Mouse (Mus musculus) left cerebral cortex, postnatal 36 days (tissue): ENCODE results near the gene Elavl1. TPM values are rescaled to one million over a fixed set of nuclear protein-coding genes. Genes with fewer than 3 reads are reported as not detected.

Experiments used
- DNase-seq, 2 experiments: peaks; one replicate each; pipeline ENCODE4 v3.0.0; 2021 to 2022; ENCODE audit warnings: low spot score in 2 of 2, mixed read lengths in 1 of 2
- intact Hi-C: fragments of 180-260 bp; cut with DNase I; formaldehyde crosslinking; loops from one replicate; pipeline ENCODE4 v1.15.1; 2025
- total RNA-seq, 2 experiments: library from RNA; stranded (reverse); gene quantifications; 2 replicates each; pipeline ENCODE4 v1.2.3; 2021

Gene Elavl1
- total RNA-seq, 2 experiments from 2014 or later, result 67.1 to 79.3 TPM

GRCm38 (mm10) chr8:4245061-4245460 is 80.2 kb downstream of the Elavl1 start:
- intact Hi-C loops, result no loop called here
- no peak for DNase-seq

- intact Hi-C loops, result loop anchor here (2.0 to 5.0 kb wide), 3 partner anchors 13 to 88 kb away; partner anchors contain the start of genes Ccl25, Elavl1, Prr36 and Snapc2
- peak in 1 of 2 experiments; percentile 61 for DNase-seq
Measured at GRCm38 (mm10) chr8:4239193-4239890, 85.9 kb downstream of the Elavl1 start.

DNA sequence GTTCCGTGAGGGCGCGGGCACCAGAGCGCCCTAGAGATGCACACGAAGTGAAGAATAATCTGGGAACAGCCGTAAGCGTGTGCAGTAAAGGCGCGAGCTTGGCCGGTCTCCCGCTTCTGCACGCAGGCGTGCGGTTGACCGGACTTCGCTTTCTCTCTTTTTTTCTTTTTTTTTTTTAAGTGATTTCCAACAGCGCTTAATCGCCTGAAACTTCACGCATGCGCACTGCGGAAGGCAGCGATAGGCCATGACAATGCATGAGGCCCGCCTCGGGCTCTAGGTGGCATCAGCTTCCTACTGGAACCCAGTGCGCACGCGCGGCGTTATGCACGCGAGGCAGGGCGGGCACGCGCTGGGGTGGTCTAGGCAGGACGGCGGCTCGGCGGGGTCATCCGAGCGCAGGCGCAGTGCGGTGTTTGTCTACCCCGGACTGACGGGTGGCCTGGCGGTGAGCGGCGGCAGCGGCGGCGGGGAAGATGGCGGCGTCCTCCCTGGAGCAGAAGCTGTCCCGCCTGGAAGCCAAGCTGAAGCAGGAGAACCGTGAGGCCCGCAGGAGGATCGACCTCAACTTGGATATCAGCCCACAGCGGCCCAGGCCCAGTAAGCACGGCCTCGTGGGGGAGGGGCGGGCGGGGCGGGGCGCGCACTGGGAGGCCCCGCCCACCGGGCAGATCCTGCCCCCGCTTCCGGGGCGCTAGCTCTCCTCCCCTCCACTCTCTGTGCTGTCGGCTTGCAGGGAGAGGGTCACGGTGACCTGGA is 86.6 kb downstream of the Elavl1 start, which contains the start of the genes Map2k7 and Gm49320:
Map2k7 (plus strand) TSS at position 307 of the 759 bp plus-strand sequence.
Gm49320 (plus strand) TSS at position 432 of the 759 bp plus-strand sequence.
- DNase-seq, result peak; percentile 100
- intact Hi-C loops, result loop anchor here (1.0 to 5.0 kb wide), 4 partner anchors 14 to 89 kb away; partner anchors contain the start of genes Ccl25, Elavl1, Prr36 and Snapc2

GRCm38 (mm10) chr8:4237814-4238433 is 87.3 kb downstream of the Elavl1 start:
- intact Hi-C loops, result loop anchor here (1.0 to 5.0 kb wide), 5 partner anchors 15 to 89 kb away; partner anchors contain the start of genes Ccl25, Elavl1, Prr36 and Snapc2
- DNase-seq, result no peak

Other genes starting within 250 kb of the Elavl1 start
- gene Cd209f, start 219.6 kb downstream of the Elavl1 start, total RNA-seq, result not detected
- gene Cd209g, start 191.3 kb downstream of the Elavl1 start, total RNA-seq, result not detected
- gene Evi5l, start 158.8 kb downstream of the Elavl1 start, total RNA-seq, result 100 to 1,000 TPM; 104 to 117 TPM
- 10 to 100 TPM; 47.8 to 48.7 TPM for gene Prr36, start 108.0 kb downstream of the Elavl1 start, total RNA-seq
- gene Lrrc8e, start 98.6 kb downstream of the Elavl1 start, total RNA-seq, result not detected
- 10 to 100 TPM; 96.5 to 97.2 TPM for gene Map2k7, start 86.7 kb downstream of the Elavl1 start, total RNA-seq
- gene Gm49320, start 86.5 kb downstream of the Elavl1 start, total RNA-seq, result 1 to 10 TPM in 1 of 2 experiments, not detected in 1; 1.4 TPM
- 10 to 100 TPM in 1 of 2 experiments, 1 to 10 TPM in 1; 6.4 to 14.1 TPM for gene Tgfbr3l, start 77.2 kb downstream of the Elavl1 start, total RNA-seq
- gene Snapc2, start 72.3 kb downstream of the Elavl1 start, total RNA-seq, result 10 to 100 TPM; 28.5 to 36.5 TPM
- gene Ctxn1, start 66.1 kb downstream of the Elavl1 start, total RNA-seq, result 100 to 1,000 TPM; 599 to 686 TPM
- gene Timm44, start 49.5 kb downstream of the Elavl1 start, total RNA-seq, result 10 to 100 TPM; 58.9 to 75.6 TPM
- 10 to 100 TPM; 14.7 to 32.5 TPM for gene Ccl25, start 203 bp downstream of the Elavl1 start, total RNA-seq
- gene Cers4, start 167.6 kb upstream of the Elavl1 start, total RNA-seq, result 10 to 100 TPM; 40.8 to 51.6 TPM